Mouse (Mus musculus) forebrain, embryonic 10.5 days (tissue): ENCODE measurements around the gene Rsrp1. TPM values are rescaled to one million over a fixed set of nuclear protein-coding genes. Genes with fewer than 3 reads are reported as not detected.

Experiments used
- DNase-seq: peaks from one replicate; pipeline ENCODE4 v3.0.0-alpha.2; 2017; ENCODE audit warnings: low spot score; ENCODE audit errors: extremely low spot score
- H3K27ac ChIP-seq: fragments of 300-500 bp; sonication (generic); 2 replicates; pipeline ENCODE4 v1.5.1; 2016; ENCODE audit warnings: mild to moderate bottlenecking
- H3K27me3 ChIP-seq: fragments of 300-500 bp; sonication (generic); 2 replicates; pipeline ENCODE4 v1.6.1; 2016; ENCODE audit warnings: mild to moderate bottlenecking; ENCODE audit not compliant: poor library complexity, severe bottlenecking
- H3K36me3 ChIP-seq: fragments of 300-500 bp; sonication (generic); replicated peaks from 2 replicates; pipeline ENCODE4 v1.6.1; 2016; ENCODE audit warnings: mild to moderate bottlenecking, moderate library complexity
- H3K4me1 ChIP-seq: fragments of 300-500 bp; sonication (generic); 2 replicates; pipeline ENCODE4 v1.6.1; 2016
- H3K4me3 ChIP-seq: fragments of 300-500 bp; sonication (generic); 2 replicates; pipeline ENCODE4 v1.5.1; 2016; ENCODE audit warnings: mild to moderate bottlenecking, moderate library complexity
- H3K9me3 ChIP-seq: fragments of 300-500 bp; sonication (generic); 2 replicates; pipeline ENCODE4 v1.6.1; 2016; ENCODE audit warnings: mild to moderate bottlenecking, moderate library complexity
- WGBS: fragments of 180-500 bp; shearing (Covaris S2); methylation state at CpG from one replicate; pipeline ENCODE4 v1.1.7; 2016; 5-methylcytosine and 5-hydroxymethylcytosine counted together
- polyA plus RNA-seq: library from polyadenylated mRNA; unstranded; fragments of >200 nt; fragmentation: Nextera tagmentation; extraction: Ambion mirVana; gene quantifications from 2 replicates; pipeline ENCODE4 v1.2.1, GENCODE M21; 2016

Gene Rsrp1
- polyA plus RNA-seq, 1 experiment from 2014 or later, result 278 TPM

DNA sequence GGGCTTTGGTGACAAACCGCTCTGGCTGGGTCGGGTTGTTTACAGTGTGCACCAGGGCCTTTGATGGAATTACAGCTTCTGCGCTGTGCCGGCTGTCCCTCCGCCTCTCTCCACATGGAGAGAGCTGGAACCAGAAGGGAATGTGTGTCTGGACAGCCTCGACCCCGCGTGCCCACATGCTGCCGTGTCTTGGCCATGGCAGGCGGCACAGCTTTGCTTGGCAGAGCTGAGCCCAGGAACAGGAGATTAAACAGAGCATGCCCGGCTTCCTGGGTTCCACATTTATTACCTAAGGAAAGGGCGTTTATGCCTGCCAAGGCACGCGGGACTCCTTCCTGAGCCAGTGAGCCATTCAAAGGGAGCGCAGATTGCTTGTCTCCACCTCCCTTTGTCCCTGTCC lies 31.1 kb downstream of the Rsrp1 start:
- H3K27ac ChIP-seq, result no peak overlapping the region
- WGBS, result 33% methylated on average over 15 of the region's 15 CpGs
- H3K4me3 ChIP-seq, result no peak overlapping the region
- H3K9me3 ChIP-seq, result no peaks in the 10 kb centered on the region
- H3K27me3 ChIP-seq, result peaks cover 42% of the 10 kb centered on the region
- no peaks in the 10 kb centered on the region for H3K36me3 ChIP-seq
- DNase-seq, result no peak
- H3K4me1 ChIP-seq, result peaks cover 18% of the 10 kb centered on the region

DNA sequence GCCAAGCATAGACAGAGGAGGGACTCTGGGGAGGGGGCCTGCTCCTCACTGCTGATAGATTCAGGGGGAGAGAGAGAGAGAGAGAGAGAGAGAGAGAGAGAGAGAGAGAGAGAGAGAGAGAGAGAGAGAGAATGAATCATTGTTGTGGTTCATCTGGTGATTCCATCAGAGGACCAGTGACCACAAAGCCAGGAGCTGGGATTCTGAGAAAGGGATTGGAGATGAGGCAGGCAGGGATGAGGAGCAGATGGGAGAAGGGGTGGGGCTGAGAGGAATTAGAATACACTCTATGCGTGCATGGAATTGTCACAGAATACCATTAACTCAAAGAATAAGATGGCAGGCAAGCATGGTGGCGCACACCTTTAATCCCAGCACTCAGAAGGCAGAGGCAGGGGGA lies 31.8 kb downstream of the Rsrp1 start:
- DNase-seq, result no peak
- H3K27ac ChIP-seq, result no peak overlapping the region
- H3K36me3 ChIP-seq, result no peaks in the 10 kb centered on the region
- peaks cover 42% of the 10 kb centered on the region for H3K27me3 ChIP-seq
- peaks cover 18% of the 10 kb centered on the region for H3K4me1 ChIP-seq
- no peaks in the 10 kb centered on the region for H3K9me3 ChIP-seq
- 91% methylated on average over 2 of the region's 2 CpGs for WGBS
- no peak overlapping the region for H3K4me3 ChIP-seq

DNA sequence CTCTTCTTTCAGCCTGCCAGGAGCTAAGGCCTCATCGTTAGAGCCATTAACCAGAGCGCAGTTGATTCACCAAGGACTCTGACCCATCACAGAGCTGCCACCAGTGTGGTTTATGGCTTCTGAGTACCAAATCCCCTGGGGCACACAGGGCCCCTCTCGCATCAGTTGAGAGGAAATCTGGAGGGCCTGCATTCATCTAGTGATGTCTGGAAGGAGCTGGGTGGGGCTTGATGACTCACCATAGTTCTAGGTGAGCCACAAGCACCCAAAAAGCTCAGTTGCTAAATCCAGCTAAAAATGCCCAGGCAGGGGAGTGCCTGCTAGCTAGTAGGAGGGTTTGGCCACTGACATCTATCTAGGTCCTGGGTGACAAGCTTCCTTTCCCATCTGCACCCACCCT lies 32.5 kb downstream of the Rsrp1 start:
- H3K27me3 ChIP-seq, result peaks cover 42% of the 10 kb centered on the region
- H3K4me3 ChIP-seq, result no peak overlapping the region
- H3K9me3 ChIP-seq, result no peaks in the 10 kb centered on the region
- DNase-seq, result no peak
- no peaks in the 10 kb centered on the region for H3K36me3 ChIP-seq
- no peak overlapping the region for H3K27ac ChIP-seq
- 92% methylated on average over 3 of the region's 3 CpGs for WGBS
- H3K4me1 ChIP-seq, result peaks cover 11% of the 10 kb centered on the region; the same call in 1 of the 2 replicates

DNA sequence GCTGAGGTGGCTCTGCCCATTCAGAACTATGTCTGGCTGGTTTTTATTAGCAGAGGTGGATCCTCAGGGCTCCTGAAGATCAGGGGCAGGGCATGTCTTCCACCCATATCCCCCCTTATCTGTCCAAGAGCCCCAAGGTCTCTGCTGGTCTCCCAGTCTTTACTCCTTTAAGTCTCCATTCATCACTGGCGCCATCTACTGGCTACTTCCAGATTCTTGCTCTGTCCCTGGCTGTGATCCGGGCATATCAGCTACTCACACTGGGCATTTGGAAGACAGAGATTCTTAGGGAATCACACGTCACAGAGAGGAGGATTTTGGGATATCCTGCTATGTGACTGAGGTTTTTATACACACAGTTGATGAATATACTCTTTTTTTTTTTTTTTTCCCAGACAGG lies 32.9 kb downstream of the Rsrp1 start:
- DNase-seq, result peak; percentile 39
- Histone ChIP-seq H3K4me3 (no peak overlapping the region), H3K36me3 (no peaks in the 10 kb centered on the region), H3K27ac (no peak overlapping the region), H3K4me1 (peaks cover 11% of the 10 kb centered on the region; the same call in 1 of the 2 replicates), H3K9me3 (no peaks in the 10 kb centered on the region), H3K27me3 (peaks cover 42% of the 10 kb centered on the region)
- WGBS, result 21% methylated on average over 3 of the region's 3 CpGs

DNA sequence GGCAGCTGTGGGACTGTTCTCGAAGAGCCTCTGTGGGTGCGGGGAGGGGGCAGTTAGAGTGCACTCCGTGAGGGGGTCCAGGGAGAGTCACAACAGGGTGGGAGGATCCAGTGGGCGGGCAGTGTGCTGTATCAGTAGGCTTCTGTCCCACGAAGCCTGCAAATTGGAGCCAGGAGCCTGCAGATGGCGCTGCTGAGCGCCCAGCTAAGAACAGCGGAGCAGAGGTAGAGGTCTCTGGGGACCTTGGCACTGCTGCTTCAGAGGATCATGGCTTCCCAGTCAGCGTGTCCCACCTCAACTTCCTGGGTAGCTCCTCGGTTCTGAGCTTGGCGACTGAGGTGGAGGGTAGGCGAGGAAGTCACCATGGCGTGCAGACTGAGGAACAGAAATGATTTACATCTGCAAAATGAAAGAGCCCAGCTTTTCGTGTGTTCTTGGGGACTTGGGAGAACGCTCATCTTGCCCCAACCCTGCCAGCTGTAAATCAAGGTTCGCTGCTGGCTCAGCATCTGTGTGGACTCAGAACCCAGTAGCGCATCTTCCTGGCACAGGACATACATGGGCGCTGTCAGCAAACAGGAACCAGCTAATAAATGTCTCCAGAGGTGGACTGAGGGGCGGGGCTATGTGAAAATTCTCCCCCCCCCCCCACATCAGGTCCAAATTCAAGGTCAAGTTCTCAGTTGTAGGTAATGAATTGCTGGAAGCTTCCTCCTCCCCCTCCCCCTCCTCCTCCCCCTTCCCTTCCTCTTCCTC lies 39.8 kb downstream of the Rsrp1 start:
- Histone ChIP-seq H3K4me3 (peak overlapping the region; percentile 24; the same call in 1 of the 2 replicates), H3K4me1 (peaks cover 8% of the 10 kb centered on the region), H3K36me3 (no peaks in the 10 kb centered on the region), H3K9me3 (no peaks in the 10 kb centered on the region), H3K27ac (0 out of 2 replicates have a peak overlapping the region, but pooled peaks have one; percentile 22), H3K27me3 (peaks cover 14% of the 10 kb centered on the region; the same call in 1 of the 2 replicates)
- 28% methylated on average over 19 of the region's 19 CpGs for WGBS
- DNase-seq, result peak; percentile 58

DNA sequence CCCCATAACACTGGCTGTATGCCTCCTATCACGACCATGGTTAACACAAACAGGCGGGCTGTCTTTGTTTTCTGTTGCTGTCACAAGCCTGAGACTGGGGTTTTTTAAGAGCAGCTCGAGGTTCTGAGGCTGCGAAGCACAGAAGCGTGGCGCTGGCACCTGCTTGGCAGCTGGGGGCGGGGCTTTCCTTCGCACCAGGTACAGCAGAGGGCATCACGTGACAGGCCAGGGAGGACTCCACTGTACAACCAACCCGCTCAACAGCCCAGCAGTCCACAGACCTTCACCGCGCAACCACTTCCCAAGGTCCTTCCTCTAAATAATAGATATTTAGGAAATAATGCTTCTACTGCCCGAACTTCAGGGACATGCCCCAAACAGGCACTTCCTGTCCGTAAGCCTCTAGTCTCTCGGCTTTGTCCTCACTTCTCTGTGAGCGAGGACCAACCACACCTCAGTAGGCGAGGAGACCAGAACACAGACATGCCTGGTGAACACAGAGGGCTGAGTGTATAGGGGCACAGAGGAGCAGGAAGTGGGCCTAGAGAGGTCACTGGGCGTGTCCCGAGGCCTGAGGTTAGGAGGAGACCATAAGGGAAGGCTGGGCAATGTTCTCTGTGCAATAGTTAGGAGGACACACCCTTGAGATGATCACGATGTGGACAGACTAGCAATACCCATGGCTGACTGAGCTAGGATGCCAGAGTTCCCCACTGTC lies 44.7 kb downstream of the Rsrp1 start:
- Histone ChIP-seq H3K4me1 (peaks cover 3% of the 10 kb centered on the region), H3K27ac (no peak overlapping the region), H3K9me3 (no peaks in the 10 kb centered on the region), H3K27me3 (0 out of 2 replicates have a peak, but pooled peaks cover under 1% of the 10 kb centered on the region), H3K36me3 (no peaks in the 10 kb centered on the region), H3K4me3 (no peak overlapping the region)
- no peak for DNase-seq
- WGBS, result 82% methylated on average over 20 of the region's 20 CpGs

DNA sequence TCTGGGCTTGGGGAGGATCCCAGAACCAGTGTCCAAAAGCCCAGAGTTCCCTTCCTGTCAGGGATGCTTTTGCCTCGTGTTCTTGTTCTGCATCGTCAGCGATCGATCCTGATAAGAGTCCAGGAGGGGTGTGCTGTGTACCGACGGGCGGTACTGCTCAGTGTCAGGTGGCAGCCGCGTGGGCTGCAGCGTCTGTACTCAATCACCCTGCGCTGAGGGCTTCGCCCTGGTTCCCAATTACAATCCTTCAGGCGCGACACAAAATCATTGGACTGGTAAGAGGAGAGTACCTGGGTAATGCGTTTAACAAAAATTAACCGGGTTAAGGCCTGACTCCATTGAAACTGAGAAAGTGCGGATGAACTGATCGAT lies 45.2 kb downstream of the Rsrp1 start:
- whole genome bisulfite sequencing, result 88% methylated on average over 18 of the region's 18 CpGs
- no peaks in the 10 kb centered on the region for H3K4me1 ChIP-seq

DNA sequence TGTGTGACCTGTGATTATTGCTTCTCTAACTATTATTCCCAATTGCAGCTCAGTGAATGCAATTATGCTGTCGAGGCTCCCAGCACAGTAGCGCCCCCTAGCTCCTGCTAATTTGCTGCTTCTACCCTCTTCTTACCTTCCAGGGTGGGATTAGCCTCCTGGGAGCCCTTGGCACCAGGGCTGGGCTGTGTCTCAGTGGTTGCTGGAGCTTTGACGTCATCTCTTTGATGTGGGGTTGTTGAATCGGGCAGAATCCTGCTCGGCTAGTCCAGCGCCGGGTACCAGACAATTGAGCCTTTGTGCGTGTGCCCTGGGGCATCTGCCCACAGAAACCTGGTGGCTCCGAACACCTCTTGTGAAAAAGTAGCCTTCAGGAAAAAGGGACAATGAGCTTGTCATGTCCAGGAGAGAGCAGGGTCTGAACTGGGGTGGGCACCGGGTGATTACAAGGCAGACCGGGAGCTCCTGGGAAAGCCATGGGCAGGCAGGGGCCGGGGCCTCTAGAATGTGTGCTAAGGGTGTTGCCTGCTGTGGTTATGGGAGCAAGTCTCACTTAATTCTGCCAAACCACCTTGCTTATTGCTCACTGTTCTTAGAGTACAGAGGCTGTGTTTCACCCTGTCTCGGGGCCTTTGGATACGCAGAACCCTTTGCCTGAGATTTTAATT lies 52.0 kb downstream of the Rsrp1 start:
- no peaks in the 10 kb centered on the region for H3K27me3 ChIP-seq
- H3K4me1 ChIP-seq, result peaks cover 21% of the 10 kb centered on the region
- H3K4me3 ChIP-seq, result peak overlapping the region; percentile 28
- H3K9me3 ChIP-seq, result no peaks in the 10 kb centered on the region; the same call in 1 of the 2 replicates
- WGBS, result 22% methylated on average over 14 of the region's 14 CpGs
- peak; percentile 61 for DNase-seq
- H3K27ac ChIP-seq, result peak overlapping the region; percentile 75
- no peaks in the 10 kb centered on the region for H3K36me3 ChIP-seq

More for the DNA sequence above, 45.2 kb downstream of the Rsrp1 start:
- Histone ChIP-seq H3K27ac (no peak overlapping the region), H3K4me3 (no peak overlapping the region), H3K27me3 (no peaks in the 10 kb centered on the region), H3K36me3 (no peaks in the 10 kb centered on the region), H3K9me3 (no peaks in the 10 kb centered on the region; the same call in 1 of the 2 replicates)
- DNase-seq, result no peak

DNA sequence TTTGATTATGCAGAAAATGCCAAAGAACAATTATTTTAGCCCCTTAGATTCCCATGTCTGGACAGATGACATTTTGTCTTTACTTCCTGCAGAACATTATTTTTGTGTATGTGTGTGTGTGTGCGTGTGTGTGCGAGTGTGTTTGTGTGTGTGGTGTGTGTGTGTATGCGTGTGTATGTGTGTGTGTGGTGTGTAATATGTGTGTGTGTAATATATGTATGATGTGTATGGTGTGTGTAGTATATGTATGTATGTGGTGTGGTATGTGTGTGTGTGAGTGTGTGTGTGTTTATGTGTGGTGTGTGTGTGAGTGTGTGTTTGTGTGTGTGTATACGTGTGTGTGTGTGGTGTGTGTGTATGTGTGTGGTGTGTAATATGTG lies 52.5 kb downstream of the Rsrp1 start:
- 89% methylated on average over 4 of the region's 4 CpGs for WGBS
- Histone ChIP-seq H3K36me3 (no peaks in the 10 kb centered on the region), H3K9me3 (no peaks in the 10 kb centered on the region; the same call in 1 of the 2 replicates), H3K4me1 (peaks cover 21% of the 10 kb centered on the region), H3K27ac (peak overlapping the region; percentile 75; the same call in 1 of the 2 replicates), H3K4me3 (no peak overlapping the region), H3K27me3 (no peaks in the 10 kb centered on the region)
- DNase-seq, result no peak

Other genes with a start within 250 kb of the Rsrp1 start
- 2.3 and 2.8 TPM in 2 replicates for gene Man1c1, start 219.3 kb upstream of the Rsrp1 start, polyA plus RNA-seq
- 9.6 and 11.8 TPM in 2 replicates for gene Ldlrap1, start 155.6 kb upstream of the Rsrp1 start, polyA plus RNA-seq
- gene Maco1, start 70.2 kb upstream of the Rsrp1 start, polyA plus RNA-seq, result 33.0 and 35.0 TPM in 2 replicates
- 10.6 and 14.5 TPM in 2 replicates for gene Rhd, start 59.1 kb upstream of the Rsrp1 start, polyA plus RNA-seq
- 107 and 112 TPM in 2 replicates for gene Tmem50a, start 8.6 kb upstream of the Rsrp1 start, polyA plus RNA-seq
- gene Syf2, start 7.3 kb downstream of the Rsrp1 start, polyA plus RNA-seq, result 64.4 and 65.9 TPM in 2 replicates
- 0.04 TPM in 1 of 2 replicates, not detected in the other for gene Runx3, start 197.1 kb downstream of the Rsrp1 start, polyA plus RNA-seq